Mouse (Mus musculus): ENCODE results near the gene Rnf144a. TPM values are rescaled to one million over a fixed set of nuclear protein-coding genes. Genes with fewer than 3 reads are reported as not detected.
A peak's percentile ranks its signal among the peaks of the same experiment; 100 is the strongest.
"Not testable (repeated sequence)": the region's sequence is repeated elsewhere in the genome, so short reads cannot be mapped to it uniquely, and the experiment has no call there.

The Rnf144a gene
- polyA plus RNA-seq, 1 experiment from 2014 or later: 64.0 TPM

DNA sequence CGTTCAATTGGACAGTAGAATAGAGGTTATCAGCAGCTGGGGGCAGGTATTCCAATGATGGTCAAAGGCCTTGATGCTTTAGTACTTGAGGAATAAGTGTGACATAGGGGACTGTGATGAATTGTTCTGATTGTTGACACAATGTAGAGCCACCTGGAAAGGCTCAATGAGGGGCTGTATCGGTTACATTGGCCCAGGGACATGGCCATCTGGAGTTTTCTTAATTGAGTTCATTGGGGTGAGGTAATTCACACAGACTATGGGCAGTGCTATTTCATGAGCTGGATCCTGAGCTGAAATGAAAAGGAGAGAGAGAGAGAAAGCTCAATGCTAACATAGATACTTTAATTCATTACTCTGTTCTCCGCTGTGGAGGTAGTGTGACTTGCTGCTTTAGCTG, 22.9 kb upstream of the Rnf144a start:
- no peak for ATAC-seq (ENCODE audit: insufficient number of reproducible peaks, insufficient read depth, low FRiP score, low TSS enrichment)
- Histone ChIP-seq H3K4me3 (no peak overlapping the region), H3K27me3 (no peaks in the 10 kb centered on the region), H3K36me3 (no peaks in the 10 kb centered on the region), H3K9ac (no peak overlapping the region), H3K27ac (no peak overlapping the region), H3K9me3 (no peaks in the 10 kb centered on the region), H3K4me1 (no peaks in the 10 kb centered on the region), H3K4me2 (replicated peaks) (no peak overlapping the region)
- 70% methylated on average over 3 of the region's 3 CpGs for WGBS

DNA sequence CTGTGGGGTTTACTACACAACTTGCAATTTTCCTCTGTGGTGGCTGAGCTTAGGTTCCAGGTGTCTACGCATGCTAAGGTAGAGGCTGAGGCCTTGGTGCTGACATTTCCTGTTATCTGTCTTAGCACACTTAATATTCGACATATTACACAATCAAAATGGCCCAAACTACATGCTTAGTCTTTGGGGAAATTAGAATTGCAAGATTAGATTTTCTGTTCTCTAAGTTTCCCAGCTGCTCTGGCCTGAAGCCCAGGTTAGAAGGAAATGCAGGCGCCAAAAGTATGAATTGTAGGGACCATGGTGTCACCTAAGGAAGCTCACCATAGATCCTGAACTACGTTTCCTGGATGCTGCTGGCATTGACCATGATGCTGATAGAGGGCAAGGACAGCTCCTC, 21.3 kb upstream of the Rnf144a start:
- Histone ChIP-seq H3K9me3 (peaks cover 3% of the 10 kb centered on the region; the same call in 1 of the 2 replicates), H3K9ac (no peak overlapping the region), H3K27me3 (no peaks in the 10 kb centered on the region), H3K4me3 (no peak overlapping the region), H3K4me2 (replicated peaks) (no peak overlapping the region), H3K27ac (no peak overlapping the region), H3K36me3 (no peaks in the 10 kb centered on the region), H3K4me1 (no peaks in the 10 kb centered on the region)
- no peak for ATAC-seq (ENCODE audit: insufficient number of reproducible peaks, insufficient read depth, low FRiP score, low TSS enrichment)
- WGBS: 84% methylated on average over 4 of the region's 4 CpGs

DNA sequence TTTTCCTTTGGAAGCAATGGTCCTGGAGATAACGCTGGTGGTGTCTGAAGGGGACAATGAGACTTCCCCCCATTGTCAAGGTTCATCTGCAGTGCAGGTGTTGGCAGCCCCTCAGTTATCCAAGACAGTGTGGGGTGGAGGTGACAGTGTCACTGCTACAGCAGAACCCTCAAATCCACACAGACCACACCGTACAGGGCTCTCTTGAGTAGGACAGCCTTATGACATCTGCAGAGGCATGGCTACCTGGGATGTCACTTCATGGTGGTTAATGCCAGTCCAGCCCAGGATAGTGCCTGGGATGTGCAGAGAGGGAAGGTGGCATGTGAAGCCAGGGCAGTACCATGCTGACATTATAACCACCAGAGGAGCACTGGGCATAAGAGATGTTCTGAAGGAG, 13.7 kb upstream of the Rnf144a start:
- H3K9me3 ChIP-seq; H3K36me3 ChIP-seq; H3K27me3 ChIP-seq; H3K27ac ChIP-seq; ATAC-seq (ENCODE audit: insufficient number of reproducible peaks, insufficient read depth, low FRiP score, low TSS enrichment); H3K9ac ChIP-seq; H3K4me2 ChIP-seq (replicated peaks); H3K4me1 ChIP-seq; H3K4me3 ChIP-seq: not testable (repeated sequence)
- WGBS: 88% methylated on average over 2 of the region's 2 CpGs

DNA sequence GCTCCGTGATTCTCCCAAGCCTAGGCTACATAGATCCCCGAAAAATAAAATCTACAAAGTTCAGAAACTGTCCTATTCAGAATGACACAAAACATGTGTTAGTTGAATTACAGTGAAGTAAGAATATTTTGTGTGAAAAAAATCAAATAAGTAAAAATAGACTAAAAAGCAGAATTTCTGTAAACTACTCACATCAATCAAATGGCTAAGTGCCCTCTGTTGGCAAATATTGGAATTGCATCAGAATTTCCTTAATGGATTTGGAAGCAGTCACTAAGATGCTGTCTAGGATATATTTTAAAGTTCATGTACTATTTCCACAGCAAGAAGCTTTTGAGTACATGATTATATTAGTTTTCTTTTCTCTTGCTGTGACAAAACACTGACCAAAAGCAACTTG, 9.8 kb upstream of the Rnf144a start:
- no peak overlapping the region for H3K9ac ChIP-seq
- no peaks in the 10 kb centered on the region for H3K27me3 ChIP-seq
- H3K4me2 ChIP-seq (replicated peaks): no peak overlapping the region
- ATAC-seq (ENCODE audit: insufficient number of reproducible peaks, insufficient read depth, low FRiP score, low TSS enrichment): no peak
- H3K27ac ChIP-seq: no peak overlapping the region
- no peaks in the 10 kb centered on the region for H3K9me3 ChIP-seq
- H3K4me3 ChIP-seq: no peak overlapping the region
- H3K36me3 ChIP-seq: no peaks in the 10 kb centered on the region
- WGBS: 85% methylated on average over 2 of the region's 2 CpGs
- H3K4me1 ChIP-seq: no peaks in the 10 kb centered on the region

DNA sequence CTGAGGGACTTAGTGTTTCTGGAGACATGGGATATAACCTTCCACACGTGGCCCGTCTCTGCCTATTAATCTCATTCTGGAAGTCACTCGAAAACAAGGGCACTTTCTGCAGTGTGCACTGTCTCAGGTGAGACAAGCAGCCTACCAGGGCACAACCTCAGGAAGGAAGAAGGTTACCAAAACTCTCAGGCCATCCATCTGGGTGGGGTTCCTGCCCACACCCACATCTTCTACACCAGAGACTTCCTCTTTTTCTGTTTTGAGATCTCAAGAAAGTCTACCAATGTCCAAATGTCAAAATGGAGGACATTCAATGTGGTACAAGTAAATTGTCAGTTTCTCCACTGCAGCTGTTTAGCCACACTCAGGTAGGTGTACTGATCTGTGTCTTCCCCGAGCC, 3.3 kb upstream of the Rnf144a start:
- Histone ChIP-seq H3K27ac (no peak overlapping the region), H3K4me2 (replicated peaks) (no peak overlapping the region), H3K4me1 (peaks cover 8% of the 10 kb centered on the region), H3K27me3 (no peaks in the 10 kb centered on the region), H3K9ac (no peak overlapping the region), H3K4me3 (no peak overlapping the region), H3K9me3 (no peaks in the 10 kb centered on the region), H3K36me3 (no peaks in the 10 kb centered on the region)
- 79% methylated on average over 4 of the region's 4 CpGs for WGBS
- ATAC-seq (ENCODE audit: insufficient number of reproducible peaks, insufficient read depth, low FRiP score, low TSS enrichment): no peak

DNA sequence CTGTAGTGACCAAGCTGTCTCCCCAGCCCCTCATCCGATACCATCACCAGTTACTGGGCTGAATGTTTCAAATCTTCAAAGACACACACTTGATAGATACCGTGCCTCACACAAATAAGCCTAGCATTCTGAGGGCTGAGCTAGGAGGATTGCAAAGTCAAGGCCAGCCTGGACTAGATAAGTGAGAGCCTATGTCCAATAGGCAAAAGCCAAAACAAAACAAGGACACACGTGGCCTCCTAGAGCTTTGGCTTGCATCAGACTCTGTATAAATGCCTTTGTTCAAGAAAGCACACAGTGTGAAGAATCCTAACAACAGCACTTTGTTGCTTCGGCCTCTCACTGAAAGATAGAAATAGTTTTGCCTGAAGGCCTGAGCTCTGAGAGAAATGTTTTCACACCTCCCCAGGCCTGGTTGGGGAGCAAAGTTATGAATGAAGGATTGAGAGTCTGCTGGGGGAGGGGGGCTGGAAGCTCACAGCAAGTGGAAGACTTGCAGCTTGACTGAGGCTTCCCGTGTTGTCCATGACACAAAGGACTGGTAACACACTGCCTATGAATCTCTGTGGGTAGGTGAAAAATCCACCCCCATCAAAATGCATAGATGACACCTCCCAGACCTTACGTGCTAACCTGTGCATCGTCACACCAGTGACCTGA, 1.7 kb upstream of the Rnf144a start:
- no peak overlapping the region for H3K4me2 ChIP-seq (replicated peaks)
- no peaks in the 10 kb centered on the region for H3K9me3 ChIP-seq
- WGBS: 60% methylated on average over 7 of the region's 7 CpGs
- H3K27me3 ChIP-seq: no peaks in the 10 kb centered on the region
- H3K9ac ChIP-seq: no peak overlapping the region
- H3K27ac ChIP-seq: no peak overlapping the region
- H3K4me3 ChIP-seq: no peak overlapping the region
- ATAC-seq (ENCODE audit: insufficient number of reproducible peaks, insufficient read depth, low FRiP score, low TSS enrichment): no peak
- H3K36me3 ChIP-seq: no peaks in the 10 kb centered on the region
- peaks cover 23% of the 10 kb centered on the region for H3K4me1 ChIP-seq

DNA sequence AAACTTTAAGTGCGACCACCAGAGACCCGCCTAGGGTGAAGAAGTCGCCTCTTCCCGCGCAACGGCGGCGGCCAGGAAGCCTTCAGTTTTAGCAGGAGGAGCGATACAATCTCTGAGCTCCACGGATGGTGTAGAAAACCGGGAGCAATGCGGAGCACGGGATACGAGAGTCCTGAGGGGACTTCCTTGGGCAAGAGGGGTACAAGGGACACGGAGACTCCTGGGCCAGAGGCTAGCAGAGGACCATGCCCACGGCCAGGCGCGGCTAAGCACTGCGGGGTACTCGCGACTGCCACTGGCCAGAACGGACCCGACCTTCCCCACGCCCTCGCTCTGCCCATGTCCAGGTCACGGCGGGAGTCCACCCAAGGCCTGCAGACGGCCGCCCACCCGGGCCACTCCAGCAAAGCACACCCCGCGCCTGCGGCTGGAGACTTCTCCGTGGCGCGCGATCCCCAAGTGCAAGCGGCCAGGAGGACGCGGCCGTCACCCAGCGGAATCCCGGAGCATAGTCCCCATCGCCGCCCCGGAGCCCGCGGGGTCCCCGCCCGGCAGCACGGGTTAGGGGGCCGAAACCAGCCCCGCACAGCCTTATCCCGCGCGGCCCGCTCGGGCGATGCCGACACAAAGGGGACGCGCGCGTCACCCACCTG, 477 bp downstream of the Rnf144a start:
- under 1% methylated on average over 59 of the region's 64 CpGs for WGBS
- no peaks in the 10 kb centered on the region for H3K27me3 ChIP-seq
- no peaks in the 10 kb centered on the region for H3K9me3 ChIP-seq
- H3K4me3 ChIP-seq: peak overlapping the region; percentile 81
- H3K9ac ChIP-seq: peak overlapping the region; percentile 95
- peak overlapping the region; percentile 88 for H3K4me2 ChIP-seq (replicated peaks)
- 0 out of 2 replicates have a peak, but pooled peaks cover 4% of the 10 kb centered on the region for H3K36me3 ChIP-seq
- peak; percentile 85 for ATAC-seq (ENCODE audit: insufficient number of reproducible peaks, insufficient read depth, low FRiP score, low TSS enrichment)
- peaks cover 23% of the 10 kb centered on the region for H3K4me1 ChIP-seq
- peak overlapping the region; percentile 82 for H3K27ac ChIP-seq

DNA sequence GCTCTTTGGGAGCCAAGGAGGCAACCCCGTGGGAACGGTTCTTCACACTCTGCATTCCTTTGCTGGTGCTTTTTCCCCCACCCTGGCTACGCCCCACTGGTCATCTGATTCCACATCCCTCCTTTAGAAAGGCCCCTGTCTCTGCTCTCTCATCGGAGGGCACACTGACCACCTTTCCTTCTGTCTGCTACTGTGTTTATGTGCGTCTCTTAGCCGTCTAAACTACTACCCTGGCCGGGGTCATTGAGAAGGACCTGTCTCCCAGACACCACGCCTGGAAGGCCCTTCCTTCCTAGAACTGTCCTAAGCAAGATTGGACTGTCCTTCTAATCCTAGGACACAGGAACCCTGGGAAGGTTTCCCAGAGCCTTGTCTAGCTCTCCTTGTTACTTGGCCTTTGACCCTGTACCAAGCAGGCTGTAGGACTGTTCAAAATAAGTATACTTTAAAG, 1.1 kb downstream of the Rnf144a start:
- Histone ChIP-seq H3K9ac (peak overlapping the region; percentile 95), H3K9me3 (no peaks in the 10 kb centered on the region), H3K27ac (peak overlapping the region; percentile 82; the same call in 1 of the 2 replicates), H3K4me3 (peak overlapping the region; percentile 81), H3K27me3 (no peaks in the 10 kb centered on the region), H3K36me3 (0 out of 2 replicates have a peak, but pooled peaks cover 4% of the 10 kb centered on the region), H3K4me2 (replicated peaks) (peak overlapping the region; percentile 88), H3K4me1 (peaks cover 23% of the 10 kb centered on the region)
- ATAC-seq (ENCODE audit: insufficient number of reproducible peaks, insufficient read depth, low FRiP score, low TSS enrichment): no peak
- WGBS: 4% methylated on average over 8 of the region's 8 CpGs

DNA sequence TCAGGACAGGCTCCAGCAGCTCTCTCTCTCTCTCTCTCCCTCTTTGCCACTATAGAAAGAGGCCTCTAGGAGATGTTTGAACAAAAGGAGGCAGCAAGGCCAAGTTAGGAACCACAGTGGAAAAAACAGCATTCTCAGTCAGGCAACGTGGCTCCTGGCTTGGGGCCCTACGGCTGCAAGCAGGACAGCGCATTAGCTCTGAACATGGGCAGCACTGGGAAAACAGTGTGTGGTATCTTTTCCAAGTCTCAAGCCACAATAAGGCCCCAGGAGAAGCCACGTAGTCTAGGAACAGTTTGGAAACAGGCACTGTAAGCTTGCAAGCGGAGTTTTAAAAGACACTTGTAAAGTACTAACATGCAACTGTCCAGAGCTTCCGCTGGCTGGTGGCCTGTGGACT, 2.3 kb downstream of the Rnf144a start:
- Histone ChIP-seq H3K4me3 (peak overlapping the region; percentile 81), H3K9ac (no peak overlapping the region; the same call in 1 of the 2 replicates), H3K27ac (no peak overlapping the region), H3K9me3 (no peaks in the 10 kb centered on the region), H3K4me1 (peaks cover 23% of the 10 kb centered on the region), H3K36me3 (peaks cover 12% of the 10 kb centered on the region; the same call in 1 of the 2 replicates), H3K4me2 (replicated peaks) (peak overlapping the region; percentile 88), H3K27me3 (no peaks in the 10 kb centered on the region)
- no peak for ATAC-seq (ENCODE audit: insufficient number of reproducible peaks, insufficient read depth, low FRiP score, low TSS enrichment)
- WGBS: 69% methylated on average over 6 of the region's 6 CpGs

DNA sequence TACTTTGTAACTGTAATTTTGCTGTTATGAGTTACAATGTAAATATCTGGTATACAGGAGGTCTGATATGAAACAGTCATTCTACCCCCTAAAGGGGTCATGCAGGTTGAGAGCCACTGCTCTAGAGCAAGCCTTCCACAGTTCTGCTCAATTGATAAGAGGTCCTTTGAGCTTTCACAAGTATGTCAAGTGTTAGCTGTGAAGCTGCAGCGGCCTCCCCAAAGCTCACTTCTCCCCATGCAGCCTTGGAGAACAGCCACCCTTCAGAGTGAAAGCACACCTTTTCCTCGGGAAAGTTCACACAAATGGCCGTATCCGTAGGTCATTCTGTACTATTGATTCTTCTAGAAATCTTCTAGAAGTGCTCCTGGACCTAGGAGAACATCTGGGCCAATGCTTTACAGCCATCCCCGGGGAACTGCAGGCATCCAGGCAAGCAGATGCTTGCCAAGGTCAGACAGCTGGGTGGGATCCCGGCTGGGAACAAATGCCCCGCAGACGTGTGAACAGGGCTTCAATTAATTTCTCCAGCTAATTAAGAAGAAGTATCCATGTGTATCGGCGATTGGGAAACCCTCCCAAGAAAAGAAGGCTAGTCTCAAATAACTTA, 3.1 kb downstream of the Rnf144a start:
- Histone ChIP-seq H3K9me3 (no peaks in the 10 kb centered on the region), H3K4me1 (peaks cover 27% of the 10 kb centered on the region), H3K27me3 (no peaks in the 10 kb centered on the region), H3K4me2 (replicated peaks) (peak overlapping the region; percentile 88), H3K27ac (no peak overlapping the region), H3K36me3 (peaks cover 12% of the 10 kb centered on the region; the same call in 1 of the 2 replicates), H3K9ac (no peak overlapping the region), H3K4me3 (no peak overlapping the region)
- ATAC-seq (ENCODE audit: insufficient number of reproducible peaks, insufficient read depth, low FRiP score, low TSS enrichment): no peak
- 75% methylated on average over 10 of the region's 10 CpGs for WGBS

DNA sequence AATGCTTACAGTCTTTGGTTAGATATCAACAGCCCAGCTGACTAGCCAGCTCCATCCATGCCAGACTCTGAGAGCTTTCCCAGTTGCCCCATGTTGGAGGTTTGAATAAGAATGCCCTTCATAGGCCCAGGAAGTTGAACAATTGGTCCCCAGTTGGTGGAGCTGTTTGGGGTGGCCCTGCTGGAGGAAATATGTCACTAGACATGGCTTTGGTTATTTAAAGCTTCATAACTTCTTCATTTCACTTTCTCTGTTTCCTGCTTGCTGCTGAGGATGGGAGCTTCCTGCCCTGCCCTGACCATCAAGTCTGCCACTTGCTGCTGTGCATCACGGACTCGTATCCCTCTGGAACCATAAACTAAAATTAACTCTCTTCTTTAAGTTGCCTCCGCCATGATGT, 4.6 kb downstream of the Rnf144a start:
- no peak overlapping the region for H3K4me2 ChIP-seq (replicated peaks)
- H3K9ac ChIP-seq: no peak overlapping the region
- 97% methylated on average over 3 of the region's 3 CpGs for WGBS
- no peaks in the 10 kb centered on the region for H3K9me3 ChIP-seq
- no peak overlapping the region for H3K4me3 ChIP-seq
- H3K27me3 ChIP-seq: no peaks in the 10 kb centered on the region
- peaks cover 41% of the 10 kb centered on the region for H3K4me1 ChIP-seq
- H3K27ac ChIP-seq: no peak overlapping the region
- H3K36me3 ChIP-seq: peaks cover 12% of the 10 kb centered on the region; the same call in 1 of the 2 replicates
- ATAC-seq (ENCODE audit: insufficient number of reproducible peaks, insufficient read depth, low FRiP score, low TSS enrichment): no peak

DNA sequence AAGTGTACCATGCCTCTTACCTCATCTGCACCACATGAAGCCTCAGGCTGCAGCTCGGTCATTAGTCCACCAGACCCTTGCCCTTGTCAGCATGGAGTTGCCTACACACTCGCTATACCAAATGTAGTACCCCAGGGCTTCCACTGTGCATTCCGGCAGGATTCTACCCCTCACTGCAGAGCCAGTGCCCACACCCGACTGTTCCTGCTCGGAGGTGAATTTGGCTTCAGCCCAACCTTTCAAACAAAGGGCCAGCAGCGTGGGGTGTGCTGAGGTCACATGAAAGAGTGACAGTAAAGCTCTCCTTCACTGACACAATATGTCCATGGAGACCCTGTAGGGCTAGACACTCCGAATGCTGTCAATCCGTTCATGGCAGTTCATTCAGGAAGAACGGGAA, 6.3 kb downstream of the Rnf144a start:
- Histone ChIP-seq H3K27ac (no peak overlapping the region), H3K36me3 (peaks cover 17% of the 10 kb centered on the region; the same call in 1 of the 2 replicates), H3K4me1 (peaks cover 41% of the 10 kb centered on the region), H3K9me3 (no peaks in the 10 kb centered on the region), H3K27me3 (no peaks in the 10 kb centered on the region), H3K4me2 (replicated peaks) (no peak overlapping the region), H3K9ac (no peak overlapping the region), H3K4me3 (no peak overlapping the region)
- no peak for ATAC-seq (ENCODE audit: insufficient number of reproducible peaks, insufficient read depth, low FRiP score, low TSS enrichment)
- 84% methylated on average over 9 of the region's 9 CpGs for WGBS
